Mouse (Mus musculus) heart, postnatal 0 days (tissue): ENCODE measurements around the gene Olfr402. TPM values are rescaled to one million over a fixed set of nuclear protein-coding genes. Genes with fewer than 3 reads are reported as not detected.
"Not testable (repeated sequence)": the region's sequence is repeated elsewhere in the genome, so short reads cannot be mapped to it uniquely, and the experiment has no call there.

ENCODE experiments used
- ATAC-seq: fragments of 200-750 bp; cut with Nextera tagmentation; 2 replicates; pipeline ENCODE4 v1.8.0; 2017; ENCODE audit warnings: low read depth, moderate number of reproducible peaks, moderate library complexity; ENCODE audit not compliant: insufficient read depth
- DNase-seq: peaks from one replicate; pipeline ENCODE4 v3.0.0-alpha.2; 2016; ENCODE audit warnings: low spot score
- H3K27ac ChIP-seq: fragments of 300-500 bp; sonication (generic); 2 replicates; pipeline ENCODE4 v1.5.1; 2014; ENCODE audit warnings: low read depth, mild to moderate bottlenecking
- H3K27me3 ChIP-seq: fragments of 300-500 bp; sonication (generic); 2 replicates; pipeline ENCODE4 v1.6.1; 2014; ENCODE audit warnings: low read length, mixed read lengths; ENCODE audit not compliant: control insufficient read depth, insufficient read depth
- H3K36me3 ChIP-seq: fragments of 300-500 bp; sonication (generic); replicated peaks from 2 replicates; pipeline ENCODE4 v1.6.1; 2014; ENCODE audit warnings: low read length, mixed read lengths; ENCODE audit not compliant: control insufficient read depth, insufficient read depth
- H3K4me1 ChIP-seq: fragments of 300-500 bp; sonication (generic); 2 replicates; pipeline ENCODE4 v1.6.1; 2014; ENCODE audit warnings: antibody characterized with exemption; ENCODE audit not compliant: control insufficient read depth, insufficient read depth
- H3K4me2 ChIP-seq: fragments of 300-500 bp; sonication (generic); 2 replicates; pipeline ENCODE4 v1.6.1; 2014; ENCODE audit warnings: low read depth, mild to moderate bottlenecking, low read length, moderate library complexity
- H3K4me3 ChIP-seq: fragments of 300-500 bp; sonication (generic); 2 replicates; pipeline ENCODE4 v1.5.1; 2014; ENCODE audit warnings: low read depth, low read length
- H3K9ac ChIP-seq: fragments of 300-500 bp; sonication (generic); replicated peaks from 2 replicates; pipeline ENCODE4 v1.6.1; 2014; ENCODE audit warnings: low read depth, low read length, mixed read lengths
- H3K9me3 ChIP-seq: fragments of 300-500 bp; sonication (generic); replicated peaks from 2 replicates; pipeline ENCODE4 v1.6.1; 2016; ENCODE audit warnings: low read length; ENCODE audit not compliant: control insufficient read depth
- CTCF ChIP-seq: IDR thresholded peaks from 2 replicates; pipeline ENCODE4 v1.5.1; 2016; ENCODE audit warnings: antibody characterized with exemption, control low read depth, low read depth
- EP300 ChIP-seq: IDR thresholded peaks from 2 replicates; pipeline ENCODE4 v1.6.1; 2016; ENCODE audit warnings: antibody characterized with exemption, low read depth
- WGBS: fragments of 180-500 bp; shearing (Covaris S2); extraction: QIAGEN DNeasy Blood & Tissue Kit; methylation state at CpG from one replicate; pipeline ENCODE4 v1.1.7; 2014; 5-methylcytosine and 5-hydroxymethylcytosine counted together
- polyA plus RNA-seq: library from polyadenylated mRNA; unstranded; fragments of >200 nt; fragmentation: Nextera tagmentation; extraction: Ambion mirVana; gene quantifications from 2 replicates; pipeline ENCODE4 v1.2.1, GENCODE M21; 2015
- total RNA-seq: library from RNA; depleted of rRNA; stranded (reverse); fragments of >200 nt; gene quantifications from 2 replicates; pipeline ENCODE4 v1.2.3, GENCODE M21; 2014; ENCODE audit warnings: low replicate concordance; rRNA removed

The Olfr402 gene
- total RNA-seq (not detected in 2 replicates), polyA plus RNA-seq (not detected in 2 replicates)

DNA sequence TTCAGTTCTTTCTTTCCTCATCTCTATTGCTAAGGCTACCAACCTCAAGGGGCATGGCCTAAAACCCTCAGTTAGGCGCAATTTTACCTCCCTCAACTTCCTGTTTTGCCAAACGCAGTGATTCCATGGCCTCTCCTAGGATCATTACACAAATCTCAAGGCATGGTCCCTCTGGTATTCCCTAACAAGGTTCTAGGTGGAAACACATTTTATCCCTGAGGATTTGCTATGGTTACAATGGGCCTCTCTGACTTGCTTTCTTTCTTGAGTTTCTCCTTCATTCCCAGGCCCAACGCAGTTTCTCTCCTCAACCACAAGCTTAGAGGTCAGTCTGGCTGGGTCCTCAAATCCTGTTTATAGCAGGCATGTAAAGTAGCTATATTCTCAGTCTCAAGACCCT is at the start of gene Olfr402:
Gene Olfr402 (plus strand): TSS at position 301 of the 400 bp plus-strand sequence.
- TF ChIP-seq CTCF (no peak), EP300 (no peak)
- 44% methylated on average over 3 of the region's 3 CpGs for WGBS

GRCm38 (mm10) chr11:74105066-74105465 is 48.3 kb upstream of the Olfr402 start:
- Histone ChIP-seq H3K4me1 (no peaks in the 10 kb centered on the region), H3K4me3 (no peak overlapping the region), H3K27ac (no peak overlapping the region), H3K36me3 (no peaks in the 10 kb centered on the region), H3K4me2 (no peak overlapping the region), H3K27me3 (no peaks in the 10 kb centered on the region), H3K9ac (no peak overlapping the region), H3K9me3 (peaks cover 2% of the 10 kb centered on the region; the same call in 1 of the 2 replicates)
- ATAC-seq: no peak
- TF ChIP-seq CTCF (no peak), EP300 (no peak)
- no peak for DNase-seq
- 12% methylated on average over 5 of the region's 5 CpGs for whole genome bisulfite sequencing

More for the DNA sequence above, at the start of gene Olfr402:
- ATAC-seq (no peak), DNase-seq (no peak)
- H3K4me2 ChIP-seq: no peak within 1 kb of the TSS
- H3K4me1 ChIP-seq: no peaks in the 10 kb centered on the region
- no peaks in the 10 kb centered on the region for H3K9me3 ChIP-seq
- no peaks in the 10 kb centered on the region for H3K36me3 ChIP-seq
- no peaks in the 10 kb centered on the region for H3K27me3 ChIP-seq
- no peak within 1 kb of the TSS for H3K4me3 ChIP-seq
- H3K27ac ChIP-seq: no peak within 1 kb of the TSS
- no peak within 1 kb of the TSS for H3K9ac ChIP-seq

GRCm38 (mm10) chr11:74113412-74113811 is 39.9 kb upstream of the Olfr402 start, which contains the start of gene Olfr401:
Gene Olfr401 (plus strand): TSS chr11:74113712.
- Histone ChIP-seq H3K27me3 (no peaks in the 10 kb centered on the region), H3K27ac (no peak within 1 kb of the TSS), H3K4me1 (no peaks in the 10 kb centered on the region), H3K9ac (no peak within 1 kb of the TSS), H3K4me3 (no peak within 1 kb of the TSS), H3K36me3 (no peaks in the 10 kb centered on the region), H3K4me2 (no peak within 1 kb of the TSS), H3K9me3 (peaks cover 17% of the 10 kb centered on the region; the same call in 1 of the 2 replicates)
- DNase-seq (no peak), ATAC-seq (no peak)
- no peak for TF ChIP-seq EP300
- no peak for TF ChIP-seq CTCF

DNA sequence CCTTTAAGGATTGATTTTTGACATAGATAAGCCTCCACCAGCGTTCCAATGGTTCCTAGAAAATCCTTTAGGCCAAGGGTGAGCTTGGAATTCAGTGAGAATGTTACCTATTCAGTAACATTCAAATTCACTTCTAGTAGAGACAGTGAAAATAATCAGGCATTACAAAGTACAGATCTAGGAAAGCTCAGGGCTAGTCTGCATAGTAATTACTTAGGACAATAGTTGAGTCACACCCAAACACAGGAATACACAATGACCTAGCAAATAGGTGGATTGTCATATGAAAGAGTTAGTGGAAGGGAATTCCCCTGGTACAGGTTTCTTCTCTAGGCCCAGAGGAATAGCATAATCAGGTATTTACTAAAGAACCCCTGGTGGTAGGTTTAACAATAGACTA is 13.3 kb upstream of the Olfr402 start:
- not testable (repeated sequence) for H3K27me3 ChIP-seq, H3K9ac ChIP-seq, H3K36me3 ChIP-seq, H3K4me2 ChIP-seq, H3K27ac ChIP-seq, H3K4me3 ChIP-seq, DNase-seq, ATAC-seq, H3K4me1 ChIP-seq
- H3K9me3 ChIP-seq: peaks cover 17% of the 10 kb centered on the region
- WGBS: 19% methylated on average over 1 of the region's 1 CpGs

DNA sequence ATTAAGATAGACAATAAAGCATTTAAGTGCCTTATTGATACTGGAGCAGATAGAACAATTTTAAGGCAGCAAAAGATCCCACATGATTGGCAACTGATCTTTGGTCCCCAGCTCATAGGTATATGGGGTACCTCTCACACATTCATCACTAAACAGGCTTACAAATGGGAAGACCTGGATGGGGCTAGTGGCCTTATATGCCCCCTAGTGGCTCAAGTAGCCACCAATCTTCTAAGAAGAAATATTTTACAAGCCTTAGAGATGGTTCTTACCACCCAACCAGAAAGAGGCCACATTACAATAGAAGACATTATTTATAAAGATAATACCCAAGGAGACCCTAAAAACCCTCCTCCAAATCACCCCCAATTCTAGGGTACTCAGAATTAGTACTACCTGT is 7.5 kb upstream of the Olfr402 start:
- H3K27me3 ChIP-seq: no peaks in the 10 kb centered on the region
- TF ChIP-seq EP300: no peak
- H3K4me1 ChIP-seq: no peaks in the 10 kb centered on the region
- no peak overlapping the region for H3K9ac ChIP-seq
- H3K4me2 ChIP-seq: no peak overlapping the region
- ATAC-seq: no peak
- H3K36me3 ChIP-seq: no peaks in the 10 kb centered on the region
- no peak overlapping the region for H3K4me3 ChIP-seq
- H3K9me3 ChIP-seq: 0 out of 2 replicates have a peak, but pooled peaks cover 14% of the 10 kb centered on the region
- no peak for DNase-seq
- H3K27ac ChIP-seq: no peak overlapping the region

DNA sequence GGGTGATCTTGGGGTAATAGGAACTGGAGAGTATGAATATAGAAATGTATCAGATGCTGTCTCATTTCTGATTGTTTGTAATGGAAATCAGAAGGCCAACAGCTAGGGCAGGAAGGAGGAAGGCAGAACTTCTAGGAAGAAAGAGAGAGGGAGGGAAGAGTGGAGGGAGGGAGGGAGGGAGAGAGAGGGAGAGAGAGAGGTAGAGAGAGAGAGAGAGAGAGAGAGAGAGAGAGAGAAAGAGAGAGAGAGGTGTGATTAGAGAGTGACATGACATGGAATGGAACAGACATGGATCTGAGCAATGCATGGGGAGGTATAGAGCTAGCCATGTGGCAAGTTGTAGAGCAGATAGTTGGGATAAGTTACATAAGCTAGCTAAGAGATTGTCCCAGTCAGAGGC is 15.4 kb downstream of the Olfr402 start:
- H3K4me3 ChIP-seq: no peak overlapping the region
- ATAC-seq (no peak), DNase-seq (no peak)
- H3K9ac ChIP-seq: no peak overlapping the region
- no peak overlapping the region for H3K27ac ChIP-seq
- TF ChIP-seq CTCF: no peak
- no peak for TF ChIP-seq EP300
- H3K9me3 ChIP-seq: no peaks in the 10 kb centered on the region
- no peak overlapping the region for H3K4me2 ChIP-seq
- H3K27me3 ChIP-seq: no peaks in the 10 kb centered on the region
- no peaks in the 10 kb centered on the region for H3K36me3 ChIP-seq
- H3K4me1 ChIP-seq: no peaks in the 10 kb centered on the region
